Mouse (Mus musculus) adrenal gland, adult 8-10 months (tissue): ENCODE measurements around the gene Mrps33. TPM values are rescaled to one million over a fixed set of nuclear protein-coding genes. Genes with fewer than 3 reads are reported as not detected.

Experiments used
- DNase-seq: peaks from one replicate; pipeline ENCODE4 v3.0.0; 2022
- total RNA-seq, 4 experiments: library from RNA; stranded (reverse); gene quantifications; 2 replicates each; pipeline ENCODE4 v1.2.4; 2022

Mrps33 gene
- total RNA-seq, 4 experiments from 2014 or later = 52.2 to 76.7 (median 72.3) TPM

DNA sequence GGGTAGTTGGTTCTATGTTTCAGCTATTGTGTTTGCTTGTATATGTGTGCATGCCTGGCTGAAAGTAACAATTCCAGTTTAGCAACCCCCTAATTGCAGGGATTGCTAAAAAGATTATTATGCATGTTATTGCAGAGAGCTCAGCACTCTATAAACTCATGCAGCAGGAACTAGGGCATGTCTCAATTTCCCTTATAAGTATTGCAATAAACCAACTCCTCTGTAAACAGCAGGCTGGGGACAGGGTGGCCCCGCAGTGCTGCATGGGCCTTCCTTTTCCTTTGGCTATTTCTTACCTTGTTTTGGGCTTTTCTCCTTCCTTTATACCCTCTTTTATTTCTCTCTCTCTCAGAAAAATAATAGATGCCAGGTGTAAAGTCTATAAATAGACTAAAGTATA, 32.3 kb downstream of the Mrps33 start:
- DNase-seq = no peak

DNA sequence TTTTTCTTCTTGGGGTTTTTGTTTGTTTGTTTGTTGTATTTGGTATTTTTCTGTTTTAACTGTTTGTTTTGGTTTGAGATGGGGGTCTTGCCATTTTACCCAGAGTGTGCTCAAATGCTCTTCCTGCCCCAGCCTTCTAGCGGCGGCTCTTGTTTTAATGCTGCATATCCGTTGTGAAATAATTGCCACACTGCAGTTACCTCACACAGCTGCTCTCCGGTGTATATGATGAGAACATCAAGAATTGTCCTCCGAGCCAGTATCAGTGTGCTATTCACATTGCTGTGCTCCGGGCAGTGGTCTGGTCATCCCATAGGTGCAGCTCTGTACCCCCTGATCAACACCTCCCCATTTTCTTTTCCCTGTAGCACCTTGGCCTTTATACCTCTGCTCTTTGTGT, 34.5 kb downstream of the Mrps33 start:
- no peak for DNase-seq

DNA sequence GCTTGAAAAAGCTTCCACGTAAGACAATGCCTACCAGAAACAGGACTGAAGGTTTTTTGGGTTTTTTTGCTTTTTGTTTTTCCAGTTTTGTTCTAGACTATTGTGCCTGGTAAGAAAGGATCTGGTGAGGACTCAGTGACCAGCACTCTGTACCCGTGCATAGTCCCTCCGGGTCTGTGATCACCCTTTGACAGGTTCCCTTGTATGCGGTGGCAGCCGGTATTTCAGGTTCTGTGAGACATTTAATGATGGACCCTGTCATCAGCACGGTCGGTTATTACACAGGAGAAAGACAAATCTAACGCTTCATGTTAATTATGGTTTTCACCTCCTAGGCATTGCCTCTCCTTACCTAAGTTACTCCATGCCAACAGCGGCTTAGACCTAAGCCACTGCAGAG, 35.8 kb downstream of the Mrps33 start:
- DNase-seq = no peak

DNA sequence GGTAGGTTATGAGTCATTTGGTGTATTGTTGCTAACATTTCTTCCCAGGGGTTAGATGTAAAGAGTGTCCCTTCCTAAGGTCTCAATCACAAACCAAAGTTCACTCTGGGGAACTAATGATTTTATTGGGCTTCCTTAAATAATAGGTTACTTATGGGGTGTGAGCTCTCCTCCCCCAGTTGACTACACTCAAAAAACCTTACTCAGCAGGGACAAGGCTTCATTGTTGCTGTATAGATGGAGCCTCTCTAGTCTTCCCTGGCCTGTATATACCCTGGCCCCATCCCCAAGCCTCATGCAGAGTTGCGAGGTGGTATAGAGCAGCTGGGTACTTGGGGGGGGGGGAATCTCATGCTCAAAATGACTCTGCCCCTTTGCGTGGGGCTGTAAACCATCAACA, 53.6 kb downstream of the Mrps33 start:
- DNase-seq = no peak

Other genes starting within 250 kb of the Mrps33 start
- gene Adck2, start 237.1 kb downstream of the Mrps33 start, total RNA-seq = 10 to 100 TPM; 22.2 to 38.8 (median 34.5) TPM
- 1 to 10 TPM in 1 of 4 experiments, under 1 TPM in 2, not detected in 1; 0.62 to 1.3 (median 0.75) TPM for gene Gm42420, start 225.2 kb downstream of the Mrps33 start, total RNA-seq
- gene Ndufb2, start 218.4 kb downstream of the Mrps33 start, total RNA-seq = 100 to 1,000 TPM; 161 to 197 (median 187) TPM
- gene Braf, start 85.5 kb downstream of the Mrps33 start, total RNA-seq = 10 to 100 TPM; 34.1 to 50.0 (median 43.8) TPM
- gene Tmem178b, start 62.3 kb upstream of the Mrps33 start, total RNA-seq = 10 to 100 TPM; 19.2 to 38.5 (median 24.0) TPM